Mouse (Mus musculus): ENCODE data around the gene Rnf10. TPM values are rescaled to one million over a fixed set of nuclear protein-coding genes. Genes with fewer than 3 reads are reported as not detected.

Gene Rnf10
- polyA plus RNA-seq, 1 experiment from 2014 or later: 64.9 TPM

DNA sequence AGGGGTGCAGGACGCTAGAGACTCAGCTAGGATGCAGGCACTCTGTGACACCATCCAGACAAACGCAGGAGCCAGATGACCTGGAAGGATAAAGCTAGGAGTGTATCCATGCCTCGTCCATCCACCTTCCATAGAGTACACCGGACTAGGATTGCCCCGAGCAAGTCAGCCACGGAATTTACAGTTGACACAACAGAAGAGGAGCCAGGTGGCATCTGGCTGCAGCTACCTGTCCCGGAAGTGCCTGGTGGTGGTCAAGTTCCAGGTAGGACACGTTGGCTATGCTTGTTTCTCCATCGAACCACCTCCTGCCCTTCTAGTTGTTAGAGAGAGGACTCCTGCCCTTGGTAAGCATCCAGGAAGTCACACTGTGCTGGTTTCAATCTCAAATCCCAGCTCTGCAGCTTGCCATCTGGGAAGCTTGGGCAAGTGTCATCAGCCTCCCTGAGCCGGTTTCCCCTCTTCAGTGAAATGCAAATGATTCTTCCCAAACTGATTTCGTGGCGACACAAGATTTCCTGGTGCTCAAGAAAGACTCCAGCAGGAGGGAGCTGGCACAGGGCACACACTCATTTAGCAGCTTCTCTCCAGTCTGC is 78.0 kb downstream of the Rnf10 start:
- peak overlapping the region; percentile 56 for H3K4me3 ChIP-seq (ENCODE audit: low read depth, low read length)
- 6% methylated on average over 12 of the region's 12 CpGs for WGBS
- peaks cover 5% of the 10 kb centered on the region for H3K4me1 ChIP-seq (replicated peaks; ENCODE audit: control insufficient read depth, insufficient read depth, low read length)
- no peaks in the 10 kb centered on the region for H3K36me3 ChIP-seq (ENCODE audit: control insufficient read depth, insufficient read depth)
- no peak for TF ChIP-seq CTCF (IDR thresholded peaks at IDR 0.05; ENCODE audit: low read depth)
- H3K9me3 ChIP-seq (ENCODE audit: control insufficient read depth): no peaks in the 10 kb centered on the region
- no peak overlapping the region for H3K27ac ChIP-seq (ENCODE audit: low read depth, low read length)
- no peak for ATAC-seq
- peak overlapping the region; percentile 99 for H3K4me2 ChIP-seq (replicated peaks; ENCODE audit: low read depth)
- H3K9ac ChIP-seq (ENCODE audit: low read depth, low read length): no peak overlapping the region
- peaks cover 55% of the 10 kb centered on the region for H3K27me3 ChIP-seq (replicated peaks; ENCODE audit: control insufficient read depth, insufficient read depth, low read length)

GRCm38 (mm10) chr5:115193669-115194625 is 78.8 kb downstream of the Rnf10 start, which contains the start of gene Cabp1:
Cabp1 (minus strand) TSS chr5:115194381.
- Histone ChIP-seq H3K4me3 (ENCODE audit: low read depth, low read length) (peak within 1 kb of the TSS; percentile 56), H3K9me3 (ENCODE audit: control insufficient read depth) (no peaks in the 10 kb centered on the region), H3K4me1 (replicated peaks; ENCODE audit: control insufficient read depth, insufficient read depth, low read length) (peaks cover 5% of the 10 kb centered on the region), H3K9ac (ENCODE audit: low read depth, low read length) (0 out of 2 replicates have a peak within 1 kb of the TSS, but pooled peaks have one; percentile 17), H3K27me3 (replicated peaks; ENCODE audit: control insufficient read depth, insufficient read depth, low read length) (peaks cover 59% of the 10 kb centered on the region), H3K36me3 (ENCODE audit: control insufficient read depth, insufficient read depth) (no peaks in the 10 kb centered on the region), H3K4me2 (replicated peaks; ENCODE audit: low read depth) (peak within 1 kb of the TSS; percentile 99), H3K27ac (ENCODE audit: low read depth, low read length) (no peak within 1 kb of the TSS)
- peak; percentile 60 for TF ChIP-seq CTCF (IDR thresholded peaks at IDR 0.05; ENCODE audit: low read depth)
- ATAC-seq: peak; percentile 29
- under 1% methylated on average over 71 of the region's 116 CpGs for WGBS

DNA sequence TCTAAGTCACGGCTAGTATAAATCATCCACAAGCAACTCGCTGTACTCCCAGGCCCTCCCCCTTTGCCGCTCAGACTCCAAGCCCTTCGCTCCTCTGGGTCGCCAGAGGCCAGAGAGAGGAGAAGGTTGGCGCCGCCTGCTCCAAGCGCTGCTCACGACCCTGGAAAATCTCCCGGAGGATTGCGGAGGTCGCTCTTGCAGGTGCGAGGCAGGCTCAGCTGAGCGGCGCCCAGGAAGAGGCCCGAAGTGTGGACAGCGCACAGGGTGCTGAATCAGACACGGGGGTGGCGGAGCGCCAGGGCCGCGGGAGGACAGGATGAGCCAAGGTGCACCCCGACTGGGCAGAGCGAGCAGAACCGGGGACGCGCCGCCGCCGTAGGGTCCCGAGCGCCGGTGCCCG is 79.5 kb downstream of the Rnf10 start:
- H3K27me3 ChIP-seq (replicated peaks; ENCODE audit: control insufficient read depth, insufficient read depth, low read length): peaks cover 59% of the 10 kb centered on the region

DNA sequence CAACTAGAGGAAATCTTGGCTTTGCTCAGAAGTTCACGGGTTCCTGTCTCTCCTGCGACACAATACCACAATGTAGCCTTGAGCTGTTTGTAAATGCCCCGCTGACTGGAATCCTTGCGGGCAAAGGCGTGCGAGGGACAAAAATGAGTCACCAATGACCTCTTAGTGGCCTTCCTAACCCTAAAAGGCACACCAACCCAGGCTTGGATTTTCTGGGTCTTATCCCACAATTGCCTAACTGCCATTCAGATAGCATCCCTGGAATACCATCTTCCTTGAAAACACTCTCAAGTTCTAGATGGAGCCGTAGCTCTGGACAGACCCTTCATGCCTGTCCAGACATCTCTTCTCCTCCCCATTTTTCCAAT is 79.9 kb downstream of the Rnf10 start:
- TF ChIP-seq CTCF (IDR thresholded peaks at IDR 0.05; ENCODE audit: low read depth): no peak
- Histone ChIP-seq H3K27ac (ENCODE audit: low read depth, low read length) (no peak overlapping the region), H3K4me2 (replicated peaks; ENCODE audit: low read depth) (peak overlapping the region; percentile 99), H3K9me3 (ENCODE audit: control insufficient read depth) (no peaks in the 10 kb centered on the region), H3K4me3 (ENCODE audit: low read depth, low read length) (peak overlapping the region; percentile 56), H3K27me3 (replicated peaks; ENCODE audit: control insufficient read depth, insufficient read depth, low read length) (peaks cover 59% of the 10 kb centered on the region), H3K36me3 (ENCODE audit: control insufficient read depth, insufficient read depth) (no peaks in the 10 kb centered on the region), H3K9ac (ENCODE audit: low read depth, low read length) (no peak overlapping the region), H3K4me1 (replicated peaks; ENCODE audit: control insufficient read depth, insufficient read depth, low read length) (peaks cover 5% of the 10 kb centered on the region)
- 15% methylated on average over 7 of the region's 7 CpGs for WGBS
- no peak for ATAC-seq

More for the DNA sequence above, 79.5 kb downstream of the Rnf10 start:
- WGBS: under 1% methylated on average over 34 of the region's 34 CpGs
- Histone ChIP-seq H3K4me1 (replicated peaks; ENCODE audit: control insufficient read depth, insufficient read depth, low read length) (peaks cover 5% of the 10 kb centered on the region), H3K4me3 (ENCODE audit: low read depth, low read length) (peak overlapping the region; percentile 56), H3K4me2 (replicated peaks; ENCODE audit: low read depth) (peak overlapping the region; percentile 99), H3K9me3 (ENCODE audit: control insufficient read depth) (no peaks in the 10 kb centered on the region), H3K27ac (ENCODE audit: low read depth, low read length) (no peak overlapping the region), H3K9ac (ENCODE audit: low read depth, low read length) (0 out of 2 replicates have a peak overlapping the region, but pooled peaks have one; percentile 17), H3K36me3 (ENCODE audit: control insufficient read depth, insufficient read depth) (no peaks in the 10 kb centered on the region)
- ATAC-seq: peak; percentile 63
- no peak for TF ChIP-seq CTCF (IDR thresholded peaks at IDR 0.05; ENCODE audit: low read depth)

- no peak overlapping the region for H3K4me3 ChIP-seq (ENCODE audit: low read depth, low read length)
- ATAC-seq: no peak
- TF ChIP-seq CTCF (IDR thresholded peaks at IDR 0.05; ENCODE audit: low read depth): no peak
- H3K9me3 ChIP-seq (ENCODE audit: control insufficient read depth): no peaks in the 10 kb centered on the region
- WGBS: 13% methylated on average over 29 of the region's 29 CpGs
- peaks cover 59% of the 10 kb centered on the region for H3K27me3 ChIP-seq (replicated peaks; ENCODE audit: control insufficient read depth, insufficient read depth, low read length)
- H3K9ac ChIP-seq (ENCODE audit: low read depth, low read length): no peak overlapping the region
- H3K36me3 ChIP-seq (ENCODE audit: control insufficient read depth, insufficient read depth): no peaks in the 10 kb centered on the region
- no peak overlapping the region for H3K4me2 ChIP-seq (replicated peaks; ENCODE audit: low read depth)
- H3K4me1 ChIP-seq (replicated peaks; ENCODE audit: control insufficient read depth, insufficient read depth, low read length): peaks cover 5% of the 10 kb centered on the region
- no peak overlapping the region for H3K27ac ChIP-seq (ENCODE audit: low read depth, low read length)
These were observed 80.5 kb downstream of the Rnf10 start for GRCm38 (mm10) chr5:115191880-115192827.

Other genes with a start within 250 kb of the Rnf10 start
- gene Gm10401, start 174.6 kb downstream of the Rnf10 start, polyA plus RNA-seq (2015; fragmentation: Nextera tagmentation; extraction: Ambion mirVana): 13.8 and 17.0 TPM in 2 replicates
- 100 and 113 TPM in 2 replicates for gene Acads, start 153.6 kb downstream of the Rnf10 start, polyA plus RNA-seq (2015; fragmentation: Nextera tagmentation; extraction: Ambion mirVana)
- 10.1 and 12.2 TPM in 2 replicates for gene Unc119b, start 137.9 kb downstream of the Rnf10 start, polyA plus RNA-seq (2015; fragmentation: Nextera tagmentation; extraction: Ambion mirVana)
- gene Mlec, start 114.7 kb downstream of the Rnf10 start, polyA plus RNA-seq (2015; fragmentation: Nextera tagmentation; extraction: Ambion mirVana): 56.7 and 59.7 TPM in 2 replicates
- gene Cabp1, start 78.5 kb downstream of the Rnf10 start, polyA plus RNA-seq (2015; fragmentation: Nextera tagmentation; extraction: Ambion mirVana): 0.57 and 0.90 TPM in 2 replicates
- 75.7 and 77.1 TPM in 2 replicates for gene Pop5, start 37.1 kb downstream of the Rnf10 start, polyA plus RNA-seq (2015; fragmentation: Nextera tagmentation; extraction: Ambion mirVana)
- 31.3 and 32.4 TPM in 2 replicates for gene Coq5, start 6.8 kb upstream of the Rnf10 start, polyA plus RNA-seq (2015; fragmentation: Nextera tagmentation; extraction: Ambion mirVana)
- gene Dynll1, start 28.1 kb upstream of the Rnf10 start, polyA plus RNA-seq (2015; fragmentation: Nextera tagmentation; extraction: Ambion mirVana): 510 and 539 TPM in 2 replicates
- gene Srsf9, start 54.3 kb upstream of the Rnf10 start, polyA plus RNA-seq (2015; fragmentation: Nextera tagmentation; extraction: Ambion mirVana): 105 and 117 TPM in 2 replicates
- gene Gatc, start 68.3 kb upstream of the Rnf10 start, polyA plus RNA-seq (2015; fragmentation: Nextera tagmentation; extraction: Ambion mirVana): 12.9 and 15.2 TPM in 2 replicates
- gene Triap1, start 68.3 kb upstream of the Rnf10 start, polyA plus RNA-seq (2015; fragmentation: Nextera tagmentation; extraction: Ambion mirVana): 49.8 and 51.9 TPM in 2 replicates
- gene Cox6a1, start 76.1 kb upstream of the Rnf10 start, polyA plus RNA-seq (2015; fragmentation: Nextera tagmentation; extraction: Ambion mirVana): 2,037 and 2,087 TPM in 2 replicates
- gene Msi1, start 156.7 kb upstream of the Rnf10 start, polyA plus RNA-seq (2015; fragmentation: Nextera tagmentation; extraction: Ambion mirVana): 4.1 and 4.3 TPM in 2 replicates
- 0.78 and 0.98 TPM in 2 replicates for gene Pla2g1b, start 193.4 kb upstream of the Rnf10 start, polyA plus RNA-seq (2015; fragmentation: Nextera tagmentation; extraction: Ambion mirVana)
- 5.0 and 6.4 TPM in 2 replicates for gene Sirt4, start 211.8 kb upstream of the Rnf10 start, polyA plus RNA-seq (2015; fragmentation: Nextera tagmentation; extraction: Ambion mirVana)
- 65.1 and 71.1 TPM in 2 replicates for gene Pxn, start 233.8 kb upstream of the Rnf10 start, polyA plus RNA-seq (2015; fragmentation: Nextera tagmentation; extraction: Ambion mirVana)